21 mouse cellular contexts compared by ENCODE assay signal in genomic region chr1:77421081-77421480, GRCm38 (mm10).
"Had no signal": no experiment of that assay in that cellular context is flagged by ENCODE, and none has a peak within 500 bp of the region (broad histone marks: within the 10 kb centered on the region; RNA-seq: fewer than 3 reads in every experiment).

No protein-coding gene starts in this region.

- H3K9ac ChIP-seq: intestine, embryonic 15.5 days; kidney, embryonic 15.5 days; liver, embryonic 13.5 days; midbrain, embryonic 12.5 days; midbrain, embryonic 15.5 days; neural tube, embryonic 12.5 days; neural tube, embryonic 15.5 days; stomach, embryonic 15.5 days had no signal

- H3K4me3 ChIP-seq: intestine, embryonic 15.5 days; kidney, embryonic 15.5 days; left cerebral cortex, adult 2 months; liver, embryonic 13.5 days; midbrain, embryonic 12.5 days; midbrain, embryonic 15.5 days; neural tube, embryonic 12.5 days; neural tube, embryonic 15.5 days; stomach, embryonic 15.5 days had no signal

- DNase-seq: kidney, adult 11 months; kidney, adult 8-10 months; kidney, postnatal 10 days; kidney, postnatal 36 days; layer of hippocampus, postnatal 36 days; liver, embryonic 13.5 days; lung, adult 2 months; right cerebral cortex, adult 18-20 months; right cerebral cortex, postnatal 25 days; spleen, adult 18-20 months; thymus, adult 18-20 months; thymus, postnatal 36 days had no signal

- H3K4me2 ChIP-seq: intestine, embryonic 15.5 days; kidney, embryonic 15.5 days; liver, embryonic 13.5 days; midbrain, embryonic 12.5 days; midbrain, embryonic 15.5 days; neural tube, embryonic 12.5 days; neural tube, embryonic 15.5 days; stomach, embryonic 15.5 days had no signal

- H3K27me3 ChIP-seq: intestine, embryonic 15.5 days; kidney, embryonic 15.5 days; liver, embryonic 13.5 days; midbrain, embryonic 12.5 days; midbrain, embryonic 15.5 days; neural tube, embryonic 12.5 days; neural tube, embryonic 15.5 days; stomach, embryonic 15.5 days had no signal

- H3K9me3 ChIP-seq: intestine, embryonic 15.5 days; kidney, embryonic 15.5 days; liver, embryonic 13.5 days; midbrain, embryonic 12.5 days; midbrain, embryonic 15.5 days; neural tube, embryonic 12.5 days; neural tube, embryonic 15.5 days; stomach, embryonic 15.5 days had no signal

- H3K36me3 ChIP-seq: intestine, embryonic 15.5 days; liver, embryonic 13.5 days; midbrain, embryonic 15.5 days; neural tube, embryonic 15.5 days had no signal

- ATAC-seq: intestine, embryonic 15.5 days; midbrain, embryonic 15.5 days had no signal

- H3K27ac ChIP-seq: intestine, embryonic 15.5 days; kidney, embryonic 15.5 days; liver, embryonic 13.5 days; macrophage; midbrain, embryonic 12.5 days; midbrain, embryonic 15.5 days; neural tube, embryonic 12.5 days; neural tube, embryonic 15.5 days; stomach, embryonic 15.5 days had no signal

- H3K4me1 ChIP-seq: intestine, embryonic 15.5 days; liver, embryonic 13.5 days; stomach, embryonic 15.5 days had no signal
